Mouse (Mus musculus) ES-Bruce4 (cell line): ENCODE measurements at regions not wholly inside any gene's neighbourhood (a gene's known extent, or its start where the extent isn't known, plus 50 kb on each side); places are given as distances from the start of the nearest gene placed in this dataset.

Experiments used
- CTCF ChIP-seq: IDR thresholded peaks from one replicate; pipeline ENCODE4 v1.8.1; 2011; ENCODE audit warnings: low read depth, low read length
- EP300 ChIP-seq: IDR thresholded peaks from 2 replicates; pipeline ENCODE4 v1.6.1; 2011; ENCODE audit warnings: low read depth, low read length; ENCODE audit not compliant: insufficient read depth
- POLR2A ChIP-seq: IDR thresholded peaks from one replicate; pipeline ENCODE4 v1.8.1; 2011; ENCODE audit warnings: low read length; ENCODE audit not compliant: insufficient read depth

- TF ChIP-seq POLR2A (no peak), EP300 (no peak), CTCF (no peak)
Measured at GRCm38 (mm10) chr7:117931234-117931895, 184.6 kb downstream of the Rps15a start.
